9 mouse cellular contexts compared by ENCODE assay signal in the genomic region with DNA sequence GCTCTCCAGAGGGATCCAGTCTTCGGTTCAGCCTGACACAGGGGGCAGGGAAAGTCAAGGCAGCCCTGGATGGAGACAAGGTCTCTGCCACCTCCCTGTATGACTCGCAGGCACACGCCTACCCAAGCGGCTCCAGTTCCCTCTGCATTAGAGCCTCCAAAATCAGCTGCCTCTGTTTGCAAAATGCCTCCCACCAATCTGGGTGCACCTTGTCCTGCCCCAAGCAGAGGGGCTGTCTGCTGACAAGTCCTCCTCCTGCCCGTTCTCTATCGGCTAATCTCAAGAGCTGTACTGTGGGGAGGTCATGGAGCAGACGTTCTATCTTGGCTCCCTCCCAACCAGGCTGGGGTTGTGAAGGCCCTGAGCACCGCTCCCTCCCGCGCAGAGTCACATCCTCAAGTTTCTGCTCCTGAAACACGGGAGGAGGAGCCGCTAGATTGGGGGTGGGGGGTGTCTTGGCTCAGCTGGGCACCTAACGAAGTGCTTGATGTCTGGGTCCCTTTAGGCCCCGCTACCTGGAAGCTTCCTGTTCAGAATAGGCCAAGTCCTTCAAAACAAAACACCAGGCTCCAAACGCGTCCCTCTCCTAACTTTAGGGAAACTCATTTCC. TPM values are rescaled to one million over a fixed set of nuclear protein-coding genes. Genes with fewer than 3 reads are reported as not detected.
DNase-seq lines count a peak whose midpoint lies in the region; ATAC-seq and TF ChIP-seq lines count a peak whose summit lies in the region.
"Had no signal": no experiment of that assay in that cellular context is flagged by ENCODE, and none has a peak within 500 bp of the region (broad histone marks: within the 10 kb centered on the region; RNA-seq: fewer than 3 reads in every experiment).

No protein-coding gene starts in this region.

- DNase-seq in layer of hippocampus, adult 9-11 months = peak; percentile 39
- DNase-seq in layer of hippocampus, adult 9-10 months (ENCODE audit: low spot score) = no peak
- peak; percentile 64 for DNase-seq in adrenal gland, adult 8-10 months
- DNase-seq in heart, postnatal 4 days = peak; percentile 64
- DNase-seq in left cerebral cortex, postnatal 14 days (ENCODE audit: low spot score in 2 of 2) = peak; percentile 32 to 46

- ATAC-seq in embryonic facial prominence, embryonic 15.5 days (ENCODE audit: insufficient number of reproducible peaks, low FRiP score, low TSS enrichment, low read depth) = peak; percentile 8; the same call in 1 of the 2 replicates
- peak; percentile 27 for ATAC-seq in megakaryocyte progenitor cell, adult 5-6 weeks (replicated peaks; ENCODE audit: poor library complexity)

- TF ChIP-seq CTCF in testis, adult 2 months (IDR thresholded peaks at IDR 0.05; ENCODE audit: control insufficient read depth, insufficient read depth, insufficient replicate concordance, low read depth, low read length) = no peak

- 6% methylated on average over 16 of the region's 16 CpGs for WGBS in embryonic facial prominence, embryonic 15.5 days

- H3K36me3 ChIP-seq in embryonic facial prominence, embryonic 15.5 days = peaks cover 44% of the 10 kb centered on the region
- peaks cover 3% of the 10 kb centered on the region for H3K36me3 ChIP-seq in testis, adult 2 months (ENCODE audit: control insufficient read depth, insufficient read depth, low read length)

- intact Hi-C loops in left cerebral cortex, postnatal 14 days (cut with DNase I) = loop anchor here (5.0 kb wide), 1 partner anchor 98 kb away; the partner anchor contains the start of gene Zc3h18

- peak overlapping the region; percentile 80; the same call in 1 of the 2 replicates for H3K27ac ChIP-seq in embryonic facial prominence, embryonic 15.5 days (replicated peaks)
- H3K27ac ChIP-seq in testis, adult 2 months (ENCODE audit: control insufficient read depth, insufficient read depth, low read depth, low read length) = peak overlapping the region; percentile 92

- H3K27me3 ChIP-seq in embryonic facial prominence, embryonic 15.5 days = no peaks in the 10 kb centered on the region
- H3K27me3 ChIP-seq in testis, adult 2 months (ENCODE audit: control insufficient read depth, insufficient read depth, low read length) = no peaks in the 10 kb centered on the region

- H3K4me3 ChIP-seq in embryonic facial prominence, embryonic 15.5 days (replicated peaks) = peak overlapping the region; percentile 99
- H3K4me3 ChIP-seq in testis, adult 2 months (ENCODE audit: control insufficient read depth, low read depth, low read length) = peak overlapping the region; percentile 96

- peak overlapping the region; percentile 90 for H3K4me2 ChIP-seq in embryonic facial prominence, embryonic 15.5 days (replicated peaks)

- H3K9ac ChIP-seq in embryonic facial prominence, embryonic 15.5 days = peak overlapping the region; percentile 94

- no peak for TF ChIP-seq POLR2A in testis, adult 2 months (IDR thresholded peaks at IDR 0.05; ENCODE audit: control insufficient read depth, low read depth, low read length)

- H3K9me3 ChIP-seq in embryonic facial prominence, embryonic 15.5 days (replicated peaks) = no peaks in the 10 kb centered on the region

- peaks cover 31% of the 10 kb centered on the region for H3K4me1 ChIP-seq in embryonic facial prominence, embryonic 15.5 days
- peaks cover 14% of the 10 kb centered on the region for H3K4me1 ChIP-seq in testis, adult 2 months (ENCODE audit: control insufficient read depth, insufficient read depth, low read length)

RNA-seq across cellular contexts. Expression of gene Rnf166, which starts 0.8 kb away (rescaled TPM):
- 10 to 100 TPM; 46.3 to 68.8 (median 57.7) TPM for total RNA-seq in adrenal gland, adult 8-10 months (2022)
- polyA plus RNA-seq in embryonic facial prominence, embryonic 15.5 days (2015; fragmentation: Nextera tagmentation; extraction: Ambion mirVana) = 53.2 and 54.6 TPM in 2 replicates
- 10 to 100 TPM; 24.3 to 27.4 TPM for total RNA-seq in heart, postnatal 4 days (2021)
- total RNA-seq in left cerebral cortex, postnatal 14 days (2021) = 10 to 100 TPM; 22.4 to 23.2 TPM
- total RNA-seq in megakaryocyte progenitor cell, adult 5-6 weeks (2015) = 26.6 and 33.3 TPM in 2 replicates
- 32.8 and 33.2 TPM in 2 replicates for total RNA-seq in megakaryocyte progenitor cell, adult 5-6 weeks (2017)
- polyA plus RNA-seq in testis, adult 2 months (2012; rRNA removed) = 120 and 122 TPM in 2 replicates

RNA-seq across cellular contexts. Expression of gene Ctu2, which starts 0.9 kb away (rescaled TPM):
- 10 to 100 TPM; 25.8 to 28.5 (median 26.2) TPM for total RNA-seq in adrenal gland, adult 8-10 months (2022)
- 46.4 and 49.7 TPM in 2 replicates for polyA plus RNA-seq in embryonic facial prominence, embryonic 15.5 days (2015; fragmentation: Nextera tagmentation; extraction: Ambion mirVana)
- total RNA-seq in heart, postnatal 4 days (2021) = 10 to 100 TPM; 16.2 to 22.4 TPM
- 10 to 100 TPM; 23.9 to 30.9 TPM for total RNA-seq in left cerebral cortex, postnatal 14 days (2021)
- 17.3 and 26.8 TPM in 2 replicates for total RNA-seq in megakaryocyte progenitor cell, adult 5-6 weeks (2015)
- 11.2 and 14.9 TPM in 2 replicates for total RNA-seq in megakaryocyte progenitor cell, adult 5-6 weeks (2017)
- polyA plus RNA-seq in testis, adult 2 months (2012; rRNA removed) = 29.3 and 37.7 TPM in 2 replicates

RNA-seq across cellular contexts. Expression of gene Snai3, which starts 14.5 kb away (rescaled TPM):
- not detected for total RNA-seq in adrenal gland, adult 8-10 months (2022)
- polyA plus RNA-seq in embryonic facial prominence, embryonic 15.5 days (2015; fragmentation: Nextera tagmentation; extraction: Ambion mirVana) = 1.3 and 1.4 TPM in 2 replicates
- total RNA-seq in heart, postnatal 4 days (2021) = under 1 TPM; 0.55 to 0.63 TPM
- not detected for total RNA-seq in left cerebral cortex, postnatal 14 days (2021)
- total RNA-seq in megakaryocyte progenitor cell, adult 5-6 weeks (2015) = 0.30 TPM in 1 of 2 replicates, not detected in the other
- not detected in 2 replicates for total RNA-seq in megakaryocyte progenitor cell, adult 5-6 weeks (2017)
- polyA plus RNA-seq in testis, adult 2 months (2012; rRNA removed) = 3.7 and 3.8 TPM in 2 replicates
- total RNA-seq: adrenal gland, adult 18-20 months had no signal

RNA-seq across cellular contexts. Expression of gene Mvd, which starts 31.8 kb away (rescaled TPM):
- 10 to 100 TPM; 16.7 to 33.1 (median 22.0) TPM for total RNA-seq in adrenal gland, adult 8-10 months (2022)
- polyA plus RNA-seq in embryonic facial prominence, embryonic 15.5 days (2015; fragmentation: Nextera tagmentation; extraction: Ambion mirVana) = 31.9 and 33.8 TPM in 2 replicates
- total RNA-seq in heart, postnatal 4 days (2021) = 1 to 10 TPM; 8.0 to 8.4 TPM
- 10 to 100 TPM; 32.7 to 34.4 TPM for total RNA-seq in left cerebral cortex, postnatal 14 days (2021)
- 3.4 and 3.8 TPM in 2 replicates for total RNA-seq in megakaryocyte progenitor cell, adult 5-6 weeks (2015)
- total RNA-seq in megakaryocyte progenitor cell, adult 5-6 weeks (2017) = 3.2 and 5.6 TPM in 2 replicates
- 6.5 and 6.6 TPM in 2 replicates for polyA plus RNA-seq in testis, adult 2 months (2012; rRNA removed)

RNA-seq across cellular contexts. Expression of gene Cyba, which starts 42.3 kb away (rescaled TPM):
- 10 to 100 TPM; 34.3 to 52.7 (median 43.6) TPM for total RNA-seq in adrenal gland, adult 8-10 months (2022)
- 173 and 186 TPM in 2 replicates for polyA plus RNA-seq in embryonic facial prominence, embryonic 15.5 days (2015; fragmentation: Nextera tagmentation; extraction: Ambion mirVana)
- total RNA-seq in heart, postnatal 4 days (2021) = 10 to 100 TPM; 59.7 to 69.2 TPM
- total RNA-seq in left cerebral cortex, postnatal 14 days (2021) = 1 to 10 TPM; 8.6 to 9.9 TPM
- 123 and 166 TPM in 2 replicates for total RNA-seq in megakaryocyte progenitor cell, adult 5-6 weeks (2015)
- 94.4 and 117 TPM in 2 replicates for total RNA-seq in megakaryocyte progenitor cell, adult 5-6 weeks (2017)
- polyA plus RNA-seq in testis, adult 2 months (2012; rRNA removed) = 8.0 and 11.0 TPM in 2 replicates
